Mouse (Mus musculus): Measurements from ENCODE around the gene Mphosph8.

Mphosph8 gene

DNA sequence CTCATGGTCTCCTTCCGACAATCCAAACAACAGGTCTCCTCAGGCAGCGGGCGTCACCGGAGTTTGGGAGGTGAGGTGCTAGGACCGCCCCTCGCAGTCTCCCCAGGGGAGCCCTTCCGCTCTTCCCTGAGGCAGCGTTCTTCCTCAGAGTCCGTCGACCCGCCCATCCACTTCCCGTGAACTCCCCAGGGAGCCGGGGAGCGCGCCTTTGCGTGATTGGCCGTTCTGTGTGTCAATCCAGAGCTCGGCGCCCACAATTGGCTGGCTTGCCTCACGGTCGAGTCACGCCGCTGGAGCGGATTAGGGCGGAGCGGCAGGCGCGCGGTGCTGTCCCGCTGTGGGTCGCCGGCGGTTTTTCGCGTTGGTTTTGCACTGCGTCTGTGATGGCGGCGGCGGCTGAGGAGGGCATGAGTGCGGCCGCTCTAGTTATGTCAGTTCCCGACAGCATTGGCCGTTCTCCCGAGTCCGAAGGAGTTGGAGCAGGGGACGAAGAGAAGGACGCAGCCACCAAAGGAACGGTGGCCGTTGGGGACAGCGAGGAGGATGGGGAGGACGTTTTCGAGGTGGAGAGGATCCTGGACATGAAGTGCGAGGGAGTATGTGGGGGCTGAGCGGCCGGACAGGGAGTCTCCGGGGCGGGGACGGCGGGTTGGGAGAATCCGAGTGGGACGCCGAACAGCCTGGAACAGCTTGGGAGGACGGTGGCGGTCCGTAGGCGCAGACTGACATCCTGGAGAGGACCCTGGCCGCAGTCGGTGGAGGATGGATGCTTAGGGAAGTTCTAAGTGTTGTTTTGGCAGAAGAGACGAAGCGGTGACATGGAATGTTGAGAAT, at the start of gene Mphosph8:
TSS of gene Mphosph8 (plus strand) at position 280 of the 834 bp plus-strand sequence.
- DNase-seq (ENCODE audit: low read depth, low spot score) = peak; percentile 99

DNA sequence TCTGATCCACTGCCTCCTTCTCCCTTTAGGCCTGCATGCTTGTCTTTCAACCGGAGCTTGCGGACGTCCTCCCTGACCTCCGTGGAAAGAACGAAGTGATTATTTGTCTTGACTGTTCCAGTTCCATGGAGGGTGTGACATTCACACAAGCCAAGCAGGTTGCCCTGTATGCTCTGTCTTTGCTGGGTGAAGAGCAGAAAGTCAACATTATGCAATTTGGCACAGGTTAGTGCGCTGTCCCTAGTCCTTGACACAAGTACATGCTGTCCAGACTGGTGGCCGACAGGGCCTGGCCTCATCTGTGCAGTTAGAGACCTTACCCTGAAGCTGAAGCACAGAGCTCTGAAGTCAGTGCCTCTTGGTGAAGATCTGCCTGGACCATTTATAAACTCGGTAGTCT, 47.6 kb upstream of the Mphosph8 start:
- DNase-seq (ENCODE audit: low read depth, low spot score) = no peak

- DNase-seq (ENCODE audit: low read depth, low spot score) = no peak
These were observed 41.8 kb upstream of the Mphosph8 start for GRCm38 (mm10) chr14:56626202-56626601.

DNA sequence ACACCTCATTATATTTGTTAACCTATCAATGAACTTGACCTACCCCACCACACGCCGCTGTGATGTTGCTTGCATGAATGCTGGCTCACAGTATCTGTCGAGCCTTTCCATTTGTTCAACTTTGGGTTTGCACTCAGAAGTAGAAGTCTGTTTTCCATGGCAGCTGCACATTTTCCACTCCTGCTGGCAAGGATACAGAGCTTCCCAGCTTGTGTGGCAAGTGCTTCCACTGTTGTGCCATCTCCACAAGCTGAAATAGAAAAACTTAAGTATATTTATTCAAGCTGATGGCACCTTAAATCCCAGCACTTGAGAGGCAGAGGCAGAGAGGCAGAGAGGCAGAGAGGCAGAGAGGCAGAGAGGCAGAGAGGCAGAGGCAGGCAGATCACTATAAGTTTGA, 39.7 kb upstream of the Mphosph8 start:
- no peak for DNase-seq (ENCODE audit: low read depth, low spot score)

DNA sequence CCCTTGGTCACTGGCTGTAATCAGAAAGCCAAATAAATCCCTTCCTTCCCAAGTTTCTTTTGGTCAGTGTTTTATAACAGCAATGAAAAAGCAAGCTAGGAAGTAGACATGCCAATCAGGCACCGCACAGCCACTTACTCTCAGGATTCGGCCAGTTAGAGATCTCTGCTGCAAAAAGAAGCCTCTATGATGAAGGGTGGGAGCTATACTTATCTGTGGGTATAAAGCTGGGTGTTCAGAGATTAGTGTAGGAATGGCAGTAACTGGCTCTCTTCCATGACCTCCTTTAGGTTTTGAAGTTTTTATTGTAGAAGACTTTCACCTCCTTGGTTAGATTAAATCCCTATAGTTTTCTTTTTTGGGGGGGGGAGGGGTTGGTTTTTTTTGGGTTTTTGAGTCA, 36.9 kb upstream of the Mphosph8 start:
- no peak for DNase-seq (ENCODE audit: low read depth, low spot score)

- DNase-seq (ENCODE audit: low read depth, low spot score) = no peak
These were observed 20.8 kb upstream of the Mphosph8 start for GRCm38 (mm10) chr14:56647206-56647605.

- DNase-seq (ENCODE audit: low read depth, low spot score) = no peak
These were observed 18.6 kb upstream of the Mphosph8 start for GRCm38 (mm10) chr14:56649448-56649847.

DNA sequence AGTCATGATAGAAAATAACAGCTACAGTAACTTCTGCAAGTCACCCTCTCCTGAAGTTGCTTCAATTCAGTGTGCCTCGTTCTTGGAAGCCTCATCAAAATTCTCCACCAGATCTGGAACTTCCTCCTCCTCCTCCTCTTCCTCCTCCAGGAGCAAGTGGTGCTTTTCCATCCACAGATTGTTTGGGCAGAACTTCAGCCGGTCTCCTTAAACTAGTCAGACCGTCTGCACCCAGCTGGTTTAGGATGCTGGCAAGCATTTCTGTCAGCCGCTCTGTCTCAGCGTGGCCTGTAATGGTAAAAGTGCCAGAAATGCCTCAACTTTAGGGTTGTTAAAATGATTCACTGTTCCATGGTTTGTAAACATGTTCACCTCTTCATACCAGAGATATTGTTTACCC, 2.4 kb upstream of the Mphosph8 start:
- no peak for DNase-seq (ENCODE audit: low read depth, low spot score)

DNA sequence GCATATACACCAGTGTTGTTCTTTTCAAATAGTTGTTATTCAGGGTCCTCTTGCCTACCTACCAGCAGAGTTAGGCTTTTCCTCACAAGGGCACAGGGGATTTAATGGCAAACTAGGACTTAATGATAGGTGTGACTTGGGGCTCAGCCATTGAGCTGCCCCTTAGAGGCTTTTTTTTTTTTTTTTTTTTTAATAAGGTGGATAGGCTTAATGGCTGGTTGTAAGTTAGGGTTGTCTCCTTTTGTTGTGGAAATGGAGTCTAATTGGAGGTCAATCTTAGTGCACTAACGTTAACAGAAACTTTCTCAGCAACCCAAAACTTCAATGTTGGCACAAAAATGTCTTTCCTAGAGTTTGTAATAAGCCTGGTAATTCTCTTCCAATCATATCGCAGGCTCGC, 1.1 kb upstream of the Mphosph8 start:
- DNase-seq (ENCODE audit: low read depth, low spot score) = no peak

DNA sequence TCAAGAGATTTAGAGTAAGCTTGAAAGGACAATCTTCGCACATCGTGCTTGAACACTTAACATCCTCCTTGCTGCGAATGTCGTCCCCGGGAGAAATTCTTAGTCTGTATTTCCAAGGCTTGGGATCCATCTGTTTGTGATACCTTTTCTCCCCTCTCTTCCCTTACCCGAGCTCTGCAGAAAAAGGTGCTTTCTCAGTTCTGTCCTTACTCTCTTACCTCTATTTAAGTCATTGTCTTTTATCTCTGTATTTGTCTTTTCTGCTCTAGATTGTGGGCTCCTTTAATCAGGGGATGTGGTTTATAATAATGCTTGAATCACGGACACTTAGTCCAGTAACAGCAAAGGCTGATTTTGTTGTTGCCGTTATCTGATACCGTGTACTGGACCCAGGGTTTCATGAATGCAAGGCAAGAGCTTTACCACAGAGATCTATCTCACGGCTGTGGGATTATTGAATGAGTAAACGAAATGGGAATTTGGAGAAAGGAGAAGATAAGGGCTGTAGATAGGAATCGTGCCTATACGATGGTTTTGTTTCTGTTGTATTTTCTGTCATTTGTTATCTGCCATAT, 1.1 kb downstream of the Mphosph8 start:
- DNase-seq (ENCODE audit: low read depth, low spot score) = peak; percentile 24

GRCm38 (mm10) chr14:56685426-56685825, 17.4 kb downstream of the Mphosph8 start:
- no peak for DNase-seq (ENCODE audit: low read depth, low spot score)

GRCm38 (mm10) chr14:56689116-56689515, 21.1 kb downstream of the Mphosph8 start:
- no peak for DNase-seq (ENCODE audit: low read depth, low spot score)

- no peak for DNase-seq (ENCODE audit: low read depth, low spot score)
These were observed 21.7 kb downstream of the Mphosph8 start for GRCm38 (mm10) chr14:56689766-56690165.

DNA sequence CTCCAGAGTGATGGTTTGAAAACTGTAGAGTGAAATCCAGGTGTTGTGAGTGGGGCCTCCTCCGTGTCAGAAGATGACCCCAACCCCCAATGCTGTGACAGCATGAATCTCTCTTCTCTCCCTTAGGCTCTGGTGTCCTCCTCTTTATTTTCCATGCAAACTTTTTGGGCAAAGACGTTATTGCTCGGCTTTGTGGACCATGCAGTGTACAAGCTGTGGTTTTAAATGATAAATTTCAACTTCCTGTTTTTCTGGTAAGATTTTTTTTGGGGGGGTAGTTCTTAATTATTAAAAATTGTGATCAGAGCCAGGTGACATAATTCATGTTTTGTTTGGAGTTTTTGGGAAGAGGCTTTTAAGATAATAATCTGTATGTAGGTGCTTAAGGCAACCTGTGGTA, 27.4 kb downstream of the Mphosph8 start:
- DNase-seq (ENCODE audit: low read depth, low spot score) = no peak

- DNase-seq (ENCODE audit: low read depth, low spot score) = no peak
These were observed 29.8 kb downstream of the Mphosph8 start for GRCm38 (mm10) chr14:56697836-56698235.

GRCm38 (mm10) chr14:56702644-56703043, 34.6 kb downstream of the Mphosph8 start:
- DNase-seq (ENCODE audit: low read depth, low spot score) = no peak

- DNase-seq (ENCODE audit: low read depth, low spot score) = no peak
These were observed 37.6 kb downstream of the Mphosph8 start for GRCm38 (mm10) chr14:56705687-56706086.

GRCm38 (mm10) chr14:56726493-56726892, 58.4 kb downstream of the Mphosph8 start:
- DNase-seq (ENCODE audit: low read depth, low spot score) = no peak

DNA sequence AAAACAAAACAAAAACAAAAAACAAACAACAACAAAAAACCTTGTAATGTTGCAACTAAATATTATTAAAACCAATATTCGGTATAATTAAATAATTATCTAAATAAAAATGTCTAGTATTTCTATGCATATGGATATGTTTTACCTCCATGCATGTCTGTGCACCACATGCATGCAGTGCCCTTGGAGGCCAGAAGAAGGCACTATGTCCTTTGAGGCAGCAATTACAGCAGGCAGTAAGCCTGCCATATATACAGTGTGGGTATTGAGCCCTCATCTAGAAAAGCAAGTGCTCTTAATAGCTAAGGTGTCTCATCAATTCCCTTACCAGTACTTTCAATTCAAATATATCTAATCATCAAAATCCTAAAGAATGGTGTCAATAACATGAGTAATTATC, 72.1 kb downstream of the Mphosph8 start:
- peak; percentile 21 for DNase-seq (ENCODE audit: low read depth, low spot score)

Data from CD4-positive helper T cell, adult 2 months (primary cell).